Mouse (Mus musculus): ENCODE measurements at regions not wholly inside any gene's neighbourhood (a gene's known extent, or its start where the extent isn't known, plus 50 kb on each side); places are given as distances from the start of the nearest gene placed in this dataset.

DNA sequence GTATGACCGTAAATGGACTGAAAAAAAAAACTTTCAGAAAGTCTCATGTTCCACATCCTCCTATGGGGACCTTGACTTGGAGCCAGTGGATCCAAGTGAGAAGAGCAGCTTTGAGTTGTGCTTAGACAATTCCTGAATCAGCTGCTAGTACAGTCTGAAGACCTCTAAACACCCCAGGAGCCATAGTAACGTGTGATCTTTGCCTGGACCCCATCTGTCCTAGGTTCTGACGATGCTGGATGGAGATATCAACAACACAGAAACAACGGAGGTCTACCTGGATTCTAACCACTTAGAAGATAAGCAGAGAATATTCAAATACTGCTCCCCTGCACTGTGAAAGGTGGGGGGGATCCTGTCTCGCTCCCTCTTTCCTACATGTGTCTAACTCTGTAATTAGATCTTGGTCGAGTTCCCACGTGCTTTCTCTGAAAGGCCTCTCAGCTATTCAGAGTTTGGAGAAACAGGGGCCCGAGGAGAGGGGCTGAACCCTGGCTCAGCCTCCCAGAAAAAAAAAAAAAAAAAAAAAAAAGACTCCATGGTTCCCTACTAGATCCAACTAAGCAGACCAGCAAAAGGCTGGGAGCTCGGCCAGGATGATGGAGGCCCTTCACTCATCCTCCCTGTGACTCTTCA, 101.1 kb downstream of the Mis18a start:
- Histone ChIP-seq H3K4me2 (ENCODE audit: low read depth, low read length) (no peak overlapping the region), H3K9me3 (ENCODE audit: low read length) (no peaks in the 10 kb centered on the region), H3K36me3 (ENCODE audit: insufficient read depth, low read length) (no peaks in the 10 kb centered on the region), H3K4me1 (ENCODE audit: insufficient read depth, low read length) (peaks cover 21% of the 10 kb centered on the region), H3K4me3 (ENCODE audit: low read length) (no peak overlapping the region), H3K27me3 (ENCODE audit: insufficient read depth, low read length) (no peaks in the 10 kb centered on the region), H3K9ac (replicated peaks; ENCODE audit: low read length) (no peak overlapping the region), H3K27ac (no peak overlapping the region)
- TF ChIP-seq CTCF (IDR thresholded peaks at IDR 0.05; ENCODE audit: low read depth), result no peak
- no peak for ATAC-seq
- DNase-seq (ENCODE audit: low spot score), result no peak
- WGBS, result 61% methylated on average over 9 of the region's 9 CpGs

DNA sequence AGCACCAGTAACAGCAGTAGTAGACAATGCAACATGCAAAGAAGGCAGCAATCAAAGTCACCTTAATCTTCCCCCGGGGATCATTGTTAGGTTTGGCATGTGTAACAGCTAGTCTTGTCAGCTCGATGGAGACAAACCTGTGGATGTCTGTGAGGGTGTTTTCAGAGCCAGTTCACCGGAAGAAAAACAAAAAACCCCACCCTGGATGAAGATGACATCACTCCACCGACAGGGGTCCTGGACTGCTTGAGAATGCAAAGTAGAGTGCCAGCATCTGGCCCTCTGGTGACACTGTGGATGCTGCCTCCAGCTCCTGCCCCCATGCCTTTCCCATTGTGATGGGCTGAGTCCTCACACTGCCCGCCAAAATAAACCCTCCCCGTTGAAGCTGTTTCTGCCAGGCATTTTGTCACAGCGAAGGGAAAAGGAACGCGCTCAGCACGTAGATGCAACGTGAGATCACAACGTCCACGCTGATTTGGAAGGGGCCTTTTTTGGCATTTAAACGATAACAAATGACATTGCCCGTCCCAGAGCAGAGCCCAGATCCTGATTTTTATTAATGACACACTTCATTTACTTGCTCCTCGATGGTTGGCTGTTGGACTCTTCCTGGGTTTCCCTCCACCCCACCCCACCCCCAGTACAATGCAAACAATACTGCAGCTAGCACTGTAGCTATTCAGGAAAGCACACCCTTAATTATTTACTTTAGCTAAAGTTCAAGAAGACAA, 101.7 kb downstream of the Mis18a start:
- WGBS, result 64% methylated on average over 16 of the region's 16 CpGs
- H3K36me3 ChIP-seq (ENCODE audit: insufficient read depth, low read length), result no peaks in the 10 kb centered on the region
- ATAC-seq (no peak), DNase-seq (ENCODE audit: low spot score) (no peak)
- peaks cover 21% of the 10 kb centered on the region for H3K4me1 ChIP-seq (ENCODE audit: insufficient read depth, low read length)
- H3K9ac ChIP-seq (replicated peaks; ENCODE audit: low read length), result no peak overlapping the region
- TF ChIP-seq CTCF (IDR thresholded peaks at IDR 0.05; ENCODE audit: low read depth), result no peak
- H3K9me3 ChIP-seq (ENCODE audit: low read length), result no peaks in the 10 kb centered on the region
- H3K27ac ChIP-seq, result no peak overlapping the region
- no peak overlapping the region for H3K4me3 ChIP-seq (ENCODE audit: low read length)
- H3K27me3 ChIP-seq (ENCODE audit: insufficient read depth, low read length), result no peaks in the 10 kb centered on the region
- no peak overlapping the region for H3K4me2 ChIP-seq (ENCODE audit: low read depth, low read length)

DNA sequence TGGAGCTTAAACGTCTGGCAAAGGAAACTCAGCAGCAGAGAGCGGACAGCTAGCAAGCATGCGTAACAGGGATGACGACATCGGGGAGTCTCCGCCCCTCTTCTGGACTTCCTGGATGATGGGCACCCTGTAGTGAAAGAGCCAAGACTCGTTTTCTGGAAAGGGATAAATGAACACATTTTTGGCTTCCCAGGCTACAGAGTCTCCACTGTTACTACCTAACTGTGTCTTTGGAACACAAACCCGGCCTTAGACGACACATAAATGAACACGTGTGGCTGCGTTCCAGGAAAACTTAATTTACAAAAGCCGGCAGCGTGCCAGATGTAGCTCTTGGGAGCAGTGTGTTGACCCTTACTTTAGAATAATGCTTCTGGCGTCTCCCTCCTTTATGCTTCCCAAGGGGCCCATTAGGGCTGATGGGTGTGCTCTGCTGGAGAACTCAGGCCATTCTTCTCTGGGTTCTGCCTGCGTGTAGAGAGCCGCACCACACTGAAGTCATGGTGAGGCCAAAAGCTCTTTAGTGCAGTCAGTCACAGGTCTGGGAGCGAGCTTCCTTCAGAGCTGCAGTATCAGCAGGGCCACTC, 103.1 kb downstream of the Mis18a start:
- Histone ChIP-seq H3K4me1 (ENCODE audit: insufficient read depth, low read length) (peaks cover 21% of the 10 kb centered on the region), H3K9ac (replicated peaks; ENCODE audit: low read length) (no peak overlapping the region), H3K9me3 (ENCODE audit: low read length) (no peaks in the 10 kb centered on the region), H3K4me2 (ENCODE audit: low read depth, low read length) (peak overlapping the region; percentile 27), H3K27ac (peak overlapping the region; percentile 59; the same call in 1 of the 2 replicates), H3K4me3 (ENCODE audit: low read length) (no peak overlapping the region), H3K36me3 (ENCODE audit: insufficient read depth, low read length) (no peaks in the 10 kb centered on the region), H3K27me3 (ENCODE audit: insufficient read depth, low read length) (no peaks in the 10 kb centered on the region)
- 26% methylated on average over 17 of the region's 17 CpGs for WGBS
- TF ChIP-seq CTCF (IDR thresholded peaks at IDR 0.05; ENCODE audit: low read depth), result no peak
- DNase-seq (ENCODE audit: low spot score) (peak; percentile 77), ATAC-seq (peak; percentile 70)

DNA sequence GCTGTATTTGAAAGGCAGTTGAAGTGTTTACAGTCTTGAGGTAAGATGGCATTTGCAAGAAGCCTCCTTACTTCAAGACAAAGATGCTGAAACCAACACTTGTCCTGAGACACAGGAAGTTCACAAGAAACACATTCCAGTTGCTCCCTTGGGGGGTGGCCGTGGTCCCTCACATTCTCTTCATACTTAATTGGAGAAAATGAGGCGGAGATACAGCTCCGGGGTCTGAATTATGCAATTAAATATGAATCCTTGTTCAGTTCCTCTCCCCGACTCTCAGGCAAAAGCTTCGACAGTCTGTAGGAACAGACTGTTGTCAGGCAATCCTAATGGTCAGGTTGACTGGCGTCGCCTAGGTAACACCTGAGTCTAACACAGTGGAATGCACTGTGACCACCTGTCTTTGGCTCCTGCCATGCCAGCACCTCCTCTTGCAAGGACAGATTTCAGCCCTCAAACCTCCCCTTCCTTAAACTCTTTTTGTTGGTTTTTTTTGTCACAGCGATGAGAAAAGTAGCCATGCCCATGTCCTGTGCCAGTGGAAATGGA, 104.5 kb downstream of the Mis18a start:
- no peaks in the 10 kb centered on the region for H3K36me3 ChIP-seq (ENCODE audit: insufficient read depth, low read length)
- no peaks in the 10 kb centered on the region for H3K9me3 ChIP-seq (ENCODE audit: low read length)
- H3K4me2 ChIP-seq (ENCODE audit: low read depth, low read length), result no peak overlapping the region
- H3K27me3 ChIP-seq (ENCODE audit: insufficient read depth, low read length), result no peaks in the 10 kb centered on the region
- H3K27ac ChIP-seq, result no peak overlapping the region
- WGBS, result 52% methylated on average over 8 of the region's 8 CpGs
- ATAC-seq (no peak), DNase-seq (ENCODE audit: low spot score) (peak; percentile 35)
- peaks cover 16% of the 10 kb centered on the region; the same call in 1 of the 2 replicates for H3K4me1 ChIP-seq (ENCODE audit: insufficient read depth, low read length)
- H3K9ac ChIP-seq (replicated peaks; ENCODE audit: low read length), result no peak overlapping the region
- TF ChIP-seq CTCF (IDR thresholded peaks at IDR 0.05; ENCODE audit: low read depth), result no peak
- no peak overlapping the region for H3K4me3 ChIP-seq (ENCODE audit: low read length)

DNA sequence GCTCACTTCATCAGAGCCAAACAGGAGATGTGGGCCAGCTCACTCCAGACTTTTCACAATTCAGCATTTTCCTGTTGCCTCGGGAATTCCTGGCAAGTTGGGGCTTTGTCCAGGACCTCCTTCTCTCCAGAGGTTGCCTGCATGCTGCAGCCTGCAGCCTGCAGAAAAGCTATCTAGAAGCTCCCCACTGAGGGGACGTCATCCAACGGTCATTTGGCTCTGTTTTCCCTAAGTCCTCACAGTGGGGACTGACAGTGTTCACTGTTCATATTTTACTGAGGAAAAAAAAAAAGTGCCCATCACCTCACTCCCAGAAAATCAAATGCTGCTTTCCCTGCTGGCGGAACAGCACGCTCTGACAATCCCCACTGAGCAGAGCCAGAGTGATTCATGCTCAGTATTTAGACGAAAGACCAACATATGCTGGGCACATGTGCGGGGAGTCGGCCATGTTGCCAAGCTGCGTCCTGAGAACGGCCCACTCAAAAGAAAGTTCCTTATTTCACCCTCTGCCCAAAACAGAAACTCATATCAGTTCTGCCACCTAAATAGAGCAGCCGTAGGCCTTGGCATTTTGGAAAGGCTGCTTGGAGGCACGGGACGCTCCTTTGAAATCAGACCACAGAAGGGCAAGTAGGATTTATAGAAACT, 105.3 kb downstream of the Mis18a start:
- no peak overlapping the region for H3K9ac ChIP-seq (replicated peaks; ENCODE audit: low read length)
- no peaks in the 10 kb centered on the region for H3K36me3 ChIP-seq (ENCODE audit: insufficient read depth, low read length)
- WGBS, result 24% methylated on average over 13 of the region's 13 CpGs
- H3K4me3 ChIP-seq (ENCODE audit: low read length), result no peak overlapping the region
- H3K27me3 ChIP-seq (ENCODE audit: insufficient read depth, low read length), result no peaks in the 10 kb centered on the region
- no peak overlapping the region for H3K4me2 ChIP-seq (ENCODE audit: low read depth, low read length)
- no peak for TF ChIP-seq CTCF (IDR thresholded peaks at IDR 0.05; ENCODE audit: low read depth)
- peaks cover 16% of the 10 kb centered on the region; the same call in 1 of the 2 replicates for H3K4me1 ChIP-seq (ENCODE audit: insufficient read depth, low read length)
- ATAC-seq (no peak; the same call in 1 of the 2 replicates), DNase-seq (ENCODE audit: low spot score) (peak; percentile 59)
- H3K27ac ChIP-seq, result peak overlapping the region; percentile 26; the same call in 1 of the 2 replicates
- no peaks in the 10 kb centered on the region for H3K9me3 ChIP-seq (ENCODE audit: low read length)

DNA sequence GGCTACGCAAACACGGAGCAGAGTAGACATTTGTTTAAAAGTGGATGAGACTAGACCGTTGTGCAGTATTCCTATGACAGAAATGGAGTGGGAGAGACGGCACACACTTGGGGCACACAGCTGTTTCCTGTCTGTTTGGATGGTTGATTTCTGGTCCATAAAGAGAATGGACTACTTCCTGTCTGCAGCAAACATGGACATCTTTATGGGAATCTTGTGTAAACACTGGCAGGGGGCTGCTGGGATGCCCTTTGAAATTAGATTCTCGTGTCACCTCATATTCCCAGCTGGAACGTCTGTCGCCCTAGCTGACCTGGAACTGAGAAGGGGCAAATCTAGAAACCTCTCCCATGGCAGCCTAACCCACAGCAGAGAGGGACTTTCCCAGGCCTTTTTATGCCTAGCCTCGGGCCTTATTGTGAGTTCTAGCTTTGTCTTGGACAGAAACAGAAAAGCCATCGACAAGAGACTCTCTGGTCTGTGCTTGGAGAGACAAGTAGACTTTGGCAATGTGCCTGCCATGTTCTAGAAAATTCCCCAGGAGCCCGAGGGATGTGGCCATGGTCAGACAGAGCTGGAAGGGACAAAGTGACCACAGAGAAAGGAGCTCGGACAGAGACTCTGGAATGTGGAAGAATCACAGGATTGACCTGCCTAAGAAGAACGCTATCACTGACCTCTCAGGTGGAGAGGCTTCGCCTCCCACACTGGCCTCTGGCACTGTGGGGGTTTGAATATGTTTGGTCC, 107.5 kb downstream of the Mis18a start:
- no peak overlapping the region for H3K27ac ChIP-seq

More for the DNA sequence above, 107.5 kb downstream of the Mis18a start:
- peaks cover 16% of the 10 kb centered on the region; the same call in 1 of the 2 replicates for H3K4me1 ChIP-seq (ENCODE audit: insufficient read depth, low read length)
- H3K9me3 ChIP-seq (ENCODE audit: low read length), result no peaks in the 10 kb centered on the region
- no peaks in the 10 kb centered on the region for H3K36me3 ChIP-seq (ENCODE audit: insufficient read depth, low read length)
- no peak overlapping the region for H3K4me3 ChIP-seq (ENCODE audit: low read length)
- no peak overlapping the region for H3K9ac ChIP-seq (replicated peaks; ENCODE audit: low read length)
- DNase-seq (ENCODE audit: low spot score), result no peak
- 78% methylated on average over 13 of the region's 13 CpGs for WGBS
- no peak overlapping the region for H3K4me2 ChIP-seq (ENCODE audit: low read depth, low read length)
- ATAC-seq, result no peak
- TF ChIP-seq CTCF (IDR thresholded peaks at IDR 0.05; ENCODE audit: low read depth), result no peak
- H3K27me3 ChIP-seq (ENCODE audit: insufficient read depth, low read length), result no peaks in the 10 kb centered on the region
